Mouse (Mus musculus): ENCODE data around the gene Stat6.

DNA sequence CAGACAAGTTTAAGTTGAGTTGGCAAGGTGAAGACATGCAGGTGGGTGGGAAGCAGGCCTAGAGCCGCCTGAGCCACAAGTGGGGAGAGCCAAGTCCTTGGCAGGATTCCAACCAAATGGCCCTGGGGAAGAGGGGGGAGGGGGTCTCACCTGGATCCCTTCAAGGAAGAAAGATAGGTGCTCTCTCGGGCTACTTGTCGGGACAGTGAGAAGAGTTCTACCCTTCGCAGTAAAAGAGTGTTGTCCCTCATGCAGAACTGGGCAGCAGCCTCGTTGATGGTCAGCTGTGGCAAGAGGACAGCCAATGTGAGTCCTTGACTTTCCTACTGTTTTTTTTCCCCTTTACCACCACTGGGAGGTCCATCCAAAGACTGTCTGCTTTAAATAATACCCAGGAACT lies 20.8 kb downstream of the Stat6 start:
- TF ChIP-seq EP300 (IDR thresholded peaks at IDR 0.05; ENCODE audit: low read depth) (no peak), CTCF (IDR thresholded peaks at IDR 0.05; ENCODE audit: low read depth) (no peak)

Data from liver, postnatal 0 days (tissue).